Mouse (Mus musculus): ENCODE measurements around the gene Vsnl1. TPM values are rescaled to one million over a fixed set of nuclear protein-coding genes. Genes with fewer than 3 reads are reported as not detected.

The Vsnl1 gene
- polyA plus RNA-seq, 1 experiment from 2014 or later, result 30.0 TPM

DNA sequence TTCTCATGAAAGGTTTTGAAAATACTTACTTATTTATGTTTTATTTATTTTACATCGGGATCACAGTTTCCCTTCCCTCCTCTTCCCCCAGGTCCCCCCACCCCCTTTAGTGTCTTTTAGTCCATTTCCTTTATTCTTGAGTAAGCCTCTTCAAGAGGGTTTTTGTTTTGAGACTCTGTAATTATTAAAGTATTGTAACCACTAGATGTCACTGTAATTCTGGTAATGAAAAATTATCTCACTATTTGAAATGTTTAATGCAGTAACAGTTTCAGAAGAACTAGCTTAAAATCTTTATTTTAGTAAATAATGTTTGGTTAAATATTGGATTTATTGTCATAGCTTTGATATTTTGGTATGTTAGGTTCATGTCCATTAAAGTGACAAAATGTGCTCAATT lies 122.6 kb downstream of the Vsnl1 start:
- H3K4me3 ChIP-seq, result no peak overlapping the region
- ATAC-seq (ENCODE audit: low read depth), result no peak
- 79% methylated on average over 1 of the region's 1 CpGs for WGBS
- no peaks in the 10 kb centered on the region for H3K27me3 ChIP-seq
- H3K9ac ChIP-seq, result no peak overlapping the region
- no peaks in the 10 kb centered on the region for H3K4me1 ChIP-seq (replicated peaks)
- H3K36me3 ChIP-seq, result peaks cover 49% of the 10 kb centered on the region
- no peak overlapping the region for H3K27ac ChIP-seq (replicated peaks)
- H3K9me3 ChIP-seq, result no peaks in the 10 kb centered on the region
- no peak overlapping the region for H3K4me2 ChIP-seq

DNA sequence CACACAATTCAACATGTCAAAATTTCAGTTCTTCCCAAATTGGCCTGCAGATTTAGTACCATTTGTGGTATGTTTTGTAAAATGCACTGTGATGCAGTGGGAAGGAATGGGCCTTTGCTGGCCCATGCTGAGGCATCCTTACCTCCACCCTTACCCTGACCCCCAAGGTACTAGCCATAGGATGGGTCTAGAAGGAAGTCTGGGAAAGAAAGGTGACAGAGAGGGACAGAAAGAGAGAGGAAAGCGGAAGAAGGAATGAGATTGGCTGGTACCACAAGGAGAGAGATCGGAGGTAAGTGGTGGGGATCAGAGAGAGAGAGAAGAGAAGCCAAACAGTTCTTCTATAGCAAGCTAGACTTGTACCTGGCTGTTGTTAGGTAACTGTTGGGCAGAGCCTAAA lies 125.3 kb downstream of the Vsnl1 start:
- Histone ChIP-seq H3K27ac (replicated peaks) (no peak overlapping the region), H3K4me1 (replicated peaks) (no peaks in the 10 kb centered on the region), H3K9me3 (no peaks in the 10 kb centered on the region), H3K9ac (no peak overlapping the region), H3K4me2 (no peak overlapping the region), H3K27me3 (no peaks in the 10 kb centered on the region), H3K4me3 (no peak overlapping the region), H3K36me3 (peaks cover 54% of the 10 kb centered on the region)
- 95% methylated on average over 2 of the region's 2 CpGs for WGBS
- no peak for ATAC-seq (ENCODE audit: low read depth)

DNA sequence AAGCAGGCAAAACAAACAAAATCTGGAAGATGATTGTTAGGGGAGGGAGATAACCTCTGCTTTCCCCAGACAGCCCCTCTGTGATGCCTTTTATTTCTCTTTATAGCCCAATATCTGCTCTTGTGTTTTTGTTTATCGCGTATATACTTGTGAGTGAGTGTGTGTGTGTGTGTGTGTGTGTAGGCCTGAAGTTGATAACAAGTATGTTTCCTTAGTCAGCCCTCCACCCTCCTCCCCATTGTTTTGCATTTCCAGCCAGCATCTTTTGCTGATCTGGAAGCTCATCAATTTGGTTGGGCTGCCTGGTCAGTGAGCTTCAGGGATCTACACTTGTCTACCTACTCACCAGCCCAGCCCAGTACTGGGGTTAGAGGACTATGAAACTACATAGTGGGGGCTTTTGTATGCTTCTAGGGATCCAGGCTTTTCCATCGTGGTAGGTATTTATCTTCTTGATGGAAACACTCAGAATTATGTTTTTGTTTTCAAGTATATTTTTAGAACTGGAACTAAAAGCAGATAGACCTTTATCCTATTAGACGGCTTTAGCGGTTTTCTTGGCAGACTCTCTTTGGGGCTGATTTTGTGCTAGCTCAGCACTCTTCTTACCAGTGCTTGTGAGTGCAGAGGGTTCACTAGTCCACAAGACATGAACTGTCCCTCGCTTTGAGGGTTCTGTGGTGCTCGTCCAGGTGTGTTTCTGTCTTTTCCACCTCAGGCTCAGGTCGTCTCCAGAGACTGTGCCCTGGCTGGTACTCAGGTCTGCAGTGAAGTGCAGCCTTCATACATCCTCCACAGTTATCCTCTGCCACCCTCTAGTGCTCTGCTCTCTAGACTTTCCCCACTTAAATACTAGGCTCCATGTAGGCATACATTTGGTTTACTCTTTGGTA lies 129.4 kb downstream of the Vsnl1 start:
- Histone ChIP-seq H3K4me2 (no peak overlapping the region), H3K36me3 (peaks cover 71% of the 10 kb centered on the region), H3K4me1 (replicated peaks) (no peaks in the 10 kb centered on the region), H3K4me3 (no peak overlapping the region), H3K27ac (replicated peaks) (no peak overlapping the region), H3K27me3 (no peaks in the 10 kb centered on the region), H3K9me3 (no peaks in the 10 kb centered on the region), H3K9ac (no peak overlapping the region)
- WGBS, result 92% methylated on average over 8 of the region's 8 CpGs
- ATAC-seq (ENCODE audit: low read depth), result no peak

DNA sequence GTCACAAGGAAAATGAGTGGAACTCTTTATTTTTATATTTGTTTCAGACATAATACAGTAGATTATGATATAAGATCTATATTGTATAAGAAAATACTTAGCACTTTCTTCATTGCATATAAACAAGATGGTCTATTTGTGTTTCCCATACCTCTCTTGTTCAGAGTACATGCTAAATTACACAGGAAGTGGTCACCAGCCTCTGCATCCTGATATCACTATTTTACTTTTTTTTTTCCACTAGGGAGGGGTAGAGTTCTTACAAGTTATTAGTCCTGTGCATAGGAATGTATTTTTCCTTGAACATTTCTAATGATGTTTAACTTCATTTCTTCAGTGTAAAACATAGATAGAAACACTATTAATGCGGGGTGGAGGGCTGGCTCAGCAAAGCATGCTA lies 135.6 kb downstream of the Vsnl1 start:
- Histone ChIP-seq H3K36me3 (peaks cover 73% of the 10 kb centered on the region), H3K27ac (replicated peaks) (no peak overlapping the region), H3K27me3 (no peaks in the 10 kb centered on the region), H3K4me1 (replicated peaks) (no peaks in the 10 kb centered on the region), H3K9me3 (no peaks in the 10 kb centered on the region), H3K4me3 (no peak overlapping the region), H3K9ac (no peak overlapping the region), H3K4me2 (no peak overlapping the region)
- WGBS, result 100% methylated on average over 1 of the region's 1 CpGs
- no peak for ATAC-seq (ENCODE audit: low read depth)

DNA sequence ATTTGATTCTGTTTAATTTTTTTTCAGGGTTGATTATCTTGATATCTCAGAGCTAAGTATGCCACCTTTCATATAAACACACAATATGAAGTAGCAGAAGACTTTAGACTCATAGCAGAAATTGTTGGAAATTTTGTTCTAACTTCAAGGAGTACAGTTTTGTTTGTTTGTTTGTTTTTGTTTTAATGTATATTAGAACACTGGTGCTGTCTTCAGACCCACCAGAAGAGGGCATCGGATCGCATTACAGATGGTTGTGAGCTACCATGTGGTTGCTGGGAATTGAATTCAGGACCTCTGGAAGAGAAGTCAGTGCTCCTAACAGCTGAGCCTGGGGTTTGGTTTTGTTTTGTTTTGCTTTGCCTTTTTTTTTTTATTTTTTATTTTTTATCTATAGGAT lies 150.0 kb downstream of the Vsnl1 start:
- 89% methylated on average over 2 of the region's 2 CpGs for WGBS
- Histone ChIP-seq H3K9me3 (no peaks in the 10 kb centered on the region), H3K36me3 (peaks cover 57% of the 10 kb centered on the region), H3K4me2 (no peak overlapping the region), H3K9ac (no peak overlapping the region), H3K27ac (replicated peaks) (no peak overlapping the region), H3K27me3 (no peaks in the 10 kb centered on the region), H3K4me1 (replicated peaks) (no peaks in the 10 kb centered on the region), H3K4me3 (no peak overlapping the region)
- ATAC-seq (ENCODE audit: low read depth), result no peak

DNA sequence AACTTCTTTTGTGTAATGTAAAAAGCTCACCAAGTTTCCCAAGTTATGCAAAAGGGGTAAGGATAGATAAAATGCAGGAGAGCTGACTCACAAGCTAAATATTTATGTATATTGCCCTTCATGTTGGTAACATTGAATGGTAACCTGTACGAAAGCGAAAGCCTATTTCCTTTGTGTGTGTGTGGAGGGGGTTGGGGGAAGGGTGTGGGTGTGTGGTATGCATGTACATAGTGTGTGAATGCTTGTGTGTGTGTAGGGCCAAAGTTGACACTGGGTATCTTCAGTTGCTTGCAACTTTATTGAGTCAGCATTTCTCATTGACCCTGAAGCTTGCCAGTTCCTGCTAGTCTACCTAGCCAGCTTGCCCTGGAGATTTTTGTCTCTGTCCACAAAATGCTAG lies 154.8 kb downstream of the Vsnl1 start:
- peaks cover 75% of the 10 kb centered on the region for H3K36me3 ChIP-seq
- WGBS, result 95% methylated on average over 2 of the region's 2 CpGs
- H3K4me2 ChIP-seq, result no peak overlapping the region
- no peak for ATAC-seq (ENCODE audit: low read depth)
- no peaks in the 10 kb centered on the region for H3K4me1 ChIP-seq (replicated peaks)
- no peak overlapping the region for H3K4me3 ChIP-seq
- no peaks in the 10 kb centered on the region for H3K27me3 ChIP-seq
- no peaks in the 10 kb centered on the region for H3K9me3 ChIP-seq
- no peak overlapping the region for H3K9ac ChIP-seq
- no peak overlapping the region for H3K27ac ChIP-seq (replicated peaks)

DNA sequence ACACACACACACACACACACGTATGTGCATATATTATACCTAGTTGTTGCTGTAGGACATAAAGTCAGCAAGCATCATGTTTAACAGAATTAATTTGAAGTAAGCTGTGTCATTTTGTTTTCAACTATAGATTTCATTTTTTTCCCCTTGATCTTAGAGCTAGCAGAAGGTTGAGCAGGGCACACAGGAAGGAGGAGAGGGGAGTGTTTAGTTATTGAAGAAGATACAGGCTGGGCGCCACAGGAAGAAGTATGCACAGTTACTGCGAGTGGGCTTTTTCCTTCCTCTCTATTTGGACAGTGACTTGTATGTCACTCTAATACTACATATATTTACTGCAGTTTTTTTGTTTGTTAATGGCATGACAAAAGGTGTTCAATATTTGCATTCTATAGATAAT lies 156.5 kb downstream of the Vsnl1 start:
- Histone ChIP-seq H3K27ac (replicated peaks) (no peak overlapping the region), H3K9ac (no peak overlapping the region), H3K36me3 (peaks cover 62% of the 10 kb centered on the region), H3K4me2 (no peak overlapping the region), H3K4me1 (replicated peaks) (no peaks in the 10 kb centered on the region), H3K9me3 (no peaks in the 10 kb centered on the region), H3K27me3 (no peaks in the 10 kb centered on the region), H3K4me3 (no peak overlapping the region)
- ATAC-seq (ENCODE audit: low read depth), result no peak
- WGBS, result 96% methylated on average over 3 of the region's 3 CpGs

DNA sequence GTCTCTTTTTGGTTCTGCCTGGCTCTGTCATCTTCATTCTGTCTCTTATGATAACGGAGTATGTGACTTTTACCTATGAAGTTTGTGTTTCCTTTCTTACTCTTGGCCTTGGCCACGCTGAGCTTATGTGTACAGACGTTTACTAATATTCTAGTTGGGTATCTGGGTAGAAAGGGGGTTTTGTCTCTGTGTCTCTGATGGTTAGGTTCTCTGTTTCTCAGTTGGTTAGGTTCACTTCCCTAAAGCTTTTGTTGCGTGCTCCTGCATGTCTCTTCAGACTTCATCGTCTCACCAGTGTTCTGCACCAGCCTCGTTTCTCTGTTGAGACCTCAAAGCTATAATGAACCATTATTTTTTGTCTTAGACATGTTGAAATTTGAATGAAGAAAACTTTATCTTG lies 159.2 kb downstream of the Vsnl1 start:
- no peak overlapping the region for H3K9ac ChIP-seq
- H3K27ac ChIP-seq (replicated peaks), result no peak overlapping the region
- peaks cover 65% of the 10 kb centered on the region for H3K36me3 ChIP-seq
- no peak overlapping the region for H3K4me2 ChIP-seq
- ATAC-seq (ENCODE audit: low read depth), result no peak
- no peak overlapping the region for H3K4me3 ChIP-seq
- H3K9me3 ChIP-seq, result no peaks in the 10 kb centered on the region
- 91% methylated on average over 6 of the region's 6 CpGs for WGBS
- H3K4me1 ChIP-seq (replicated peaks), result no peaks in the 10 kb centered on the region
- no peaks in the 10 kb centered on the region for H3K27me3 ChIP-seq

DNA sequence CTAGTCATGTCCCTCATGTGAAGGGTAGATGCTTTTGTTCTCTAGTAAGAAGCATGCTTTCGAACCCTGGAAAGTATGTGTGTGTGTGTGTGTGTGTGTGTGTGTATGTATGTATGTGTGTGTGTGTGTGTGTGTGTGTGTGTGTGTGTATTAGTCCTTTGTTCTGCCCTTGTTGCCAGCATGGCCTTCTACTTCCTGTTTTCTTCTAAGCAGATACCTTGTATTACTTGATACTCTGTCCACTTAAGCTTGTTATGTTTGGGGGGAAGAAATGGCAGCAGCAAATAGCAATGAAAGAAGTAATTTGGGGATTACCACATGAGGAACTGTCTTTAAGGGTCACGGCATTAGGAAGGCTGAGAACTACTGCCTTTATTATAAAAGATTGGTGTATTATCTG lies 159.8 kb downstream of the Vsnl1 start:
- H3K36me3 ChIP-seq, result peaks cover 65% of the 10 kb centered on the region
- no peak overlapping the region for H3K9ac ChIP-seq
- 95% methylated on average over 2 of the region's 2 CpGs for whole genome bisulfite sequencing

More for the DNA sequence above, 159.8 kb downstream of the Vsnl1 start:
- no peaks in the 10 kb centered on the region for H3K9me3 ChIP-seq
- ATAC-seq (ENCODE audit: low read depth), result no peak
- H3K4me3 ChIP-seq, result no peak overlapping the region
- H3K4me1 ChIP-seq (replicated peaks), result no peaks in the 10 kb centered on the region
- H3K27me3 ChIP-seq, result no peaks in the 10 kb centered on the region
- no peak overlapping the region for H3K4me2 ChIP-seq
- no peak overlapping the region for H3K27ac ChIP-seq (replicated peaks)

Small RNAs within 50 kb of the gene (microRNA-seq; reads per million reads assigned to microRNA genes)
- not detected for gene Mir7675

Other genes with a start within 250 kb of the Vsnl1 start
- not detected in 2 replicates for gene Msgn1, start 227.6 kb downstream of the Vsnl1 start, polyA plus RNA-seq (2015; fragmentation: Nextera tagmentation; extraction: Ambion mirVana)
- 2.2 and 2.5 TPM in 2 replicates for gene Gen1, start 170.8 kb downstream of the Vsnl1 start, polyA plus RNA-seq (2015; fragmentation: Nextera tagmentation; extraction: Ambion mirVana)
- 112 and 130 TPM in 2 replicates for gene Smc6, start 170.7 kb downstream of the Vsnl1 start, polyA plus RNA-seq (2015; fragmentation: Nextera tagmentation; extraction: Ambion mirVana)
- 0.15 and 0.20 TPM in 2 replicates for gene Rad51ap2, start 19.5 kb upstream of the Vsnl1 start, polyA plus RNA-seq (2015; fragmentation: Nextera tagmentation; extraction: Ambion mirVana)

Measured in neural tube, embryonic 13.5 days (tissue).